8 mouse cellular contexts compared by ENCODE assay signal in the genomic region with DNA sequence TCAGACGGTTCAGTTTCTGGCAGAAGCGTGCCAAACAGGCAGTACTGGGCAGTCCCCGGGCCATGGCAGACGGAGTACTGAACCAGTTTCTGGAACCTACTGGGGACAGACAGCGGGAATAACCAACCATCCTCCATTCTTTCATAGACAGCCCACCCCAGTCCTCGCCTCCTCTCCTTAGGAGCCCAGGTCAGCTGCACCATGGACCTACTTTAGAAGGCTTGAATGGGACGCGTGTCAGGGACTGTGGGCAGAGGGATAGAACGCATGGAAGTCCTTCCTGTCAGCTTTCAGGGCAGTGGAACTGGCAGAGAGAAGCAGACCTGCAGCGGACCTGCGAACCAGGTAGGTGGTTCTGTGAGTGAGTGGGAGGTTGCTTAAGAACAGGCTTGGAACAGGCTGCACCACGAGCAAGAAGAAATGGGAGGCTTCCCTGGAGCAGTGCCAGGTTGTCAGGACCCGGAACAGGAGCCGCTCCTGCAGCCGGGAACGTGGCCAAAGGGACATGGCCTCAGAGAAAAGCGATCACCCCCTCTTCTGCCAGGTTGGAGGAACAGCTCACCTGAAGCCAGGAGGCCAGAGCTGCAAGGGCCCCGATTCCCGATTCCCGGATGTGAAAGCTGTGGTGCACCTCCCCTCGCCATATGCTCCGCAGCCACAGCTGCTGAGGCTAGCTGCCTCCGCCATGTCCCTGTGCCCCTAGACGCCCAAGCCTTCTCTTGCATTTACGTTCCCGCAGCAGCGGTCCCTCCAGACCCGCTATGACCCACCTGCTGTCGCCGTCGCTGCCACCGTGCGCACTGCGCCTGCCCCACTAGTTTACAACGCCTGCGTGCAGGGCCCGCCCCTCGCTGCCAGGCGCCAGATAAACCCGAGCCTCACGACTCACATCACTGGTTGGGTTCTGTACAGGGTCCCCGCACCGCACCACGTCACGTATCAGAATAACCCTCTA. TPM values are rescaled to one million over a fixed set of nuclear protein-coding genes. Genes with fewer than 3 reads are reported as not detected.
DNase-seq lines count a peak whose midpoint lies in the region; ATAC-seq and TF ChIP-seq lines count a peak whose summit lies in the region.

No protein-coding gene starts in this region.

- peak overlapping the region; percentile 50; the same call in 1 of the 2 replicates for H3K27ac ChIP-seq in intestine, postnatal 0 days (ENCODE audit: low read depth, low read length)
- H3K27ac ChIP-seq in small intestine, adult 2 months (ENCODE audit: insufficient read depth, low read depth, low read length), result 0 out of 2 replicates have a peak overlapping the region, but pooled peaks have one; percentile 22

- H3K36me3 ChIP-seq in intestine, postnatal 0 days (ENCODE audit: control insufficient read depth, insufficient read depth), result 0 out of 2 replicates have a peak, but pooled peaks cover 4% of the 10 kb centered on the region
- no peaks in the 10 kb centered on the region for H3K36me3 ChIP-seq in small intestine, adult 2 months (ENCODE audit: control insufficient read depth, insufficient read depth, low read length)

- ATAC-seq in intestine, postnatal 0 days, result peak; percentile 81
- peak; percentile 95 for ATAC-seq in megakaryocyte-erythroid progenitor cell, adult 5-6 weeks (replicated peaks; ENCODE audit: low FRiP score, low TSS enrichment, poor library complexity, severe bottlenecking)

- H3K9me3 ChIP-seq in intestine, postnatal 0 days (ENCODE audit: control insufficient read depth), result no peaks in the 10 kb centered on the region

- H3K4me3 ChIP-seq in intestine, postnatal 0 days (ENCODE audit: low read depth, low read length), result peak overlapping the region; percentile 57
- peak overlapping the region; percentile 71 for H3K4me3 ChIP-seq in small intestine, adult 2 months (ENCODE audit: low read depth, low read length)

- peak overlapping the region; percentile 92 for H3K4me2 ChIP-seq in intestine, postnatal 0 days (replicated peaks; ENCODE audit: low read depth)

- WGBS in intestine, postnatal 0 days, result 15% methylated on average over 44 of the region's 45 CpGs
- WGBS in small intestine, adult 2 months, result 13% methylated on average over 45 of the region's 45 CpGs

- peak; percentile 73 for DNase-seq in layer of hippocampus, adult 11-12 months (ENCODE audit: low spot score)
- no peak for DNase-seq in layer of hippocampus, adult 9-10 months (ENCODE audit: low spot score)
- DNase-seq in embryo, embryonic 10 days (ENCODE audit: low spot score), result peak; percentile 42
- peak; percentile 24 for DNase-seq in gastrocnemius, postnatal 25 days
- peak; percentile 84 for DNase-seq in left cerebral cortex, postnatal 4 days

- TF ChIP-seq POLR2A in small intestine, adult 2 months (IDR thresholded peaks at IDR 0.05; ENCODE audit: low read depth, low read length), result no peak

- intact Hi-C loops in left cerebral cortex, postnatal 4 days (cut with DNase I), result no loop called here

- H3K27me3 ChIP-seq in intestine, postnatal 0 days (replicated peaks; ENCODE audit: control insufficient read depth, insufficient read depth, low read length), result no peaks in the 10 kb centered on the region
- no peaks in the 10 kb centered on the region for H3K27me3 ChIP-seq in small intestine, adult 2 months (ENCODE audit: control insufficient read depth, insufficient read depth, low read length)

- peaks cover 4% of the 10 kb centered on the region; the same call in 1 of the 2 replicates for H3K4me1 ChIP-seq in intestine, postnatal 0 days (replicated peaks; ENCODE audit: control insufficient read depth, insufficient read depth, low read length)
- peaks cover 4% of the 10 kb centered on the region; the same call in 1 of the 2 replicates for H3K4me1 ChIP-seq in small intestine, adult 2 months (ENCODE audit: control insufficient read depth, insufficient read depth, insufficient read length, low read length)

- peak; percentile 26; the same call in 1 of the 2 replicates for TF ChIP-seq CTCF in intestine, postnatal 0 days (IDR thresholded peaks at IDR 0.05; ENCODE audit: low read depth)
- no peak for TF ChIP-seq CTCF in small intestine, adult 2 months (IDR thresholded peaks at IDR 0.05; ENCODE audit: extremely low read depth, insufficient read length, insufficient replicate concordance, low read depth, low read length)

- H3K9ac ChIP-seq in intestine, postnatal 0 days (ENCODE audit: low read depth, low read length), result peak overlapping the region; percentile 59

RNA-seq across cellular contexts. Expression of gene Slc7a4, which starts 6.9 kb away (rescaled TPM):
- total RNA-seq in gastrocnemius, postnatal 25 days (2021), result under 1 TPM; 0.32 to 0.36 TPM
- polyA plus RNA-seq in intestine, postnatal 0 days (2015; fragmentation: Nextera tagmentation; extraction: Ambion mirVana), result 28.3 and 31.0 TPM in 2 replicates
- total RNA-seq in left cerebral cortex, postnatal 4 days (2021), result 10 to 100 TPM; 48.1 to 53.6 TPM
- total RNA-seq in megakaryocyte-erythroid progenitor cell, adult 5-6 weeks (2014; fragmentation: Nextera tagmentation), result 10.8 and 13.9 TPM in 2 replicates
- 5.2 and 7.6 TPM in 2 replicates for total RNA-seq in megakaryocyte-erythroid progenitor cell, adult 5-6 weeks (2017)
- polyA plus RNA-seq in small intestine, adult 2 months (2012; rRNA removed), result 13.5 and 13.7 TPM in 2 replicates

RNA-seq across cellular contexts. Expression of gene P2rx6, which starts 14.5 kb away (rescaled TPM):
- 1 to 10 TPM; 8.7 to 9.1 TPM for total RNA-seq in gastrocnemius, postnatal 25 days (2021)
- polyA plus RNA-seq in intestine, postnatal 0 days (2015; fragmentation: Nextera tagmentation; extraction: Ambion mirVana), result 0.73 and 1.1 TPM in 2 replicates
- under 1 TPM; 0.36 to 0.68 TPM for total RNA-seq in left cerebral cortex, postnatal 4 days (2021)
- not detected in 2 replicates for total RNA-seq in megakaryocyte-erythroid progenitor cell, adult 5-6 weeks (2014; fragmentation: Nextera tagmentation)
- not detected in 2 replicates for total RNA-seq in megakaryocyte-erythroid progenitor cell, adult 5-6 weeks (2017)
- 0.84 and 1.4 TPM in 2 replicates for polyA plus RNA-seq in small intestine, adult 2 months (2012; rRNA removed)

RNA-seq across cellular contexts. Expression of gene Lrrc74b, which starts 15.1 kb away (rescaled TPM):
- total RNA-seq in gastrocnemius, postnatal 25 days (2021), result 1 to 10 TPM; 1.2 to 2.0 TPM
- 0.44 and 0.80 TPM in 2 replicates for polyA plus RNA-seq in intestine, postnatal 0 days (2015; fragmentation: Nextera tagmentation; extraction: Ambion mirVana)
- total RNA-seq in left cerebral cortex, postnatal 4 days (2021), result 1 to 10 TPM in 1 of 2 experiments, under 1 TPM in 1; 0.68 to 1.4 TPM
- total RNA-seq in megakaryocyte-erythroid progenitor cell, adult 5-6 weeks (2014; fragmentation: Nextera tagmentation), result not detected in 2 replicates
- total RNA-seq in megakaryocyte-erythroid progenitor cell, adult 5-6 weeks (2017), result 0.05 TPM in 1 of 2 replicates, not detected in the other
- 0.23 TPM in 1 of 2 replicates, not detected in the other for polyA plus RNA-seq in small intestine, adult 2 months (2012; rRNA removed)

RNA-seq across cellular contexts. Expression of gene Smpd4, which starts 43.0 kb away (rescaled TPM):
- 1 to 10 TPM; 7.5 to 9.0 TPM for total RNA-seq in gastrocnemius, postnatal 25 days (2021)
- 8.7 and 9.0 TPM in 2 replicates for polyA plus RNA-seq in intestine, postnatal 0 days (2015; fragmentation: Nextera tagmentation; extraction: Ambion mirVana)
- total RNA-seq in left cerebral cortex, postnatal 4 days (2021), result 10 to 100 TPM; 49.9 to 51.7 TPM
- total RNA-seq in megakaryocyte-erythroid progenitor cell, adult 5-6 weeks (2014; fragmentation: Nextera tagmentation), result 88.7 and 152 TPM in 2 replicates
- total RNA-seq in megakaryocyte-erythroid progenitor cell, adult 5-6 weeks (2017), result 75.3 and 83.2 TPM in 2 replicates
- 13.6 and 24.3 TPM in 2 replicates for polyA plus RNA-seq in small intestine, adult 2 months (2012; rRNA removed)

RNA-seq across cellular contexts. Expression of gene Thap7, which starts 45.2 kb away (rescaled TPM):
- 10 to 100 TPM; 12.8 to 14.5 TPM for total RNA-seq in gastrocnemius, postnatal 25 days (2021)
- 65.1 and 67.4 TPM in 2 replicates for polyA plus RNA-seq in intestine, postnatal 0 days (2015; fragmentation: Nextera tagmentation; extraction: Ambion mirVana)
- total RNA-seq in left cerebral cortex, postnatal 4 days (2021), result 10 to 100 TPM; 34.5 to 36.4 TPM
- 18.2 and 27.1 TPM in 2 replicates for total RNA-seq in megakaryocyte-erythroid progenitor cell, adult 5-6 weeks (2014; fragmentation: Nextera tagmentation)
- 23.3 and 45.1 TPM in 2 replicates for total RNA-seq in megakaryocyte-erythroid progenitor cell, adult 5-6 weeks (2017)
- polyA plus RNA-seq in small intestine, adult 2 months (2012; rRNA removed), result 43.1 and 88.8 TPM in 2 replicates

Comparison
In these comparisons a context has a peak if more than half of its experiments do, and no peak if none do; other contexts are left out.
1. RNA of gene Slc7a4, which starts 6.9 kb away (total RNA-seq): 48.1 to 53.6 TPM in left cerebral cortex, postnatal 4 days and 5.2 to 13.9 TPM in megakaryocyte-erythroid progenitor cell, adult 5-6 weeks; 0.32 to 0.36 TPM in gastrocnemius, postnatal 25 days; every median in the first group is over 4 times any median in the second.
2. RNA of gene P2rx6, which starts 14.5 kb away (total RNA-seq): 8.7 to 9.1 TPM in gastrocnemius, postnatal 25 days; 0.36 to 0.68 TPM in left cerebral cortex, postnatal 4 days and not detected in megakaryocyte-erythroid progenitor cell, adult 5-6 weeks; every median in the first group is over 4 times any median in the second.